Mouse (Mus musculus): ENCODE results near the gene Lrrc34.

Gene Lrrc34

DNA sequence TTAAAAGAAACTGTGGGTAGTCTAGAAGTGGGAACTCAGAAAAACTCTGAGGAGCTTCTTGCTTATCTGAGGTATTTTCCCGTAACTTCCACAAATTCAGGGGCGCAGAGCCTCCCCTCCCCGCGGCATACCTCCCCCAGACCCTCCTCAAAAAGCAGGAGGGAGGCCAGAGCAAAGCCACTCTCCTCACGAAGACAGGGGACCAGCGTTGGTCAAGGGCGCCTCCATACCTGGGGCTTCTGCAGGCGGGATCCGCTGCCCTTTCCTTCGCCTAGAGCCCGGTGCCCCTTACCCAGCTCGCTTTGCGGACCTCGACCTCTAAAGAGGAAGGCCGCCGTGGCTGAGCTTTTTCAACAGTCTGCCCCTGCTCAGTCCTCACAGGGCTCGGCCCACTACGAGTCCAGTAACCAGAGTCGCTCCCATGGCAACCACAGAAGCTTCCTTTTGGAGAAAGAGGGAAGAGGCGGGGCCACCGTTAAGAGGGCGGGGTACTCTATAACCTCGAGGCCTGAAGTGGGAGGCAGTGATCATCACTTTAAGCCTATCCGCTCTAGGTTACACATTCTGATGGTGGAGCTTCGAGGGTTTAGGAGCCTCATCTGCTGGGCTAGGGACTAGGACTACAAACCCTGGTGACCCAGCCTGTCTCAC lies at the start of gene Lrrc34:
Gene Lrrc34 (minus strand): TSS at position 430 of the 651 bp plus-strand sequence.
- peak; percentile 25 for DNase-seq

DNA sequence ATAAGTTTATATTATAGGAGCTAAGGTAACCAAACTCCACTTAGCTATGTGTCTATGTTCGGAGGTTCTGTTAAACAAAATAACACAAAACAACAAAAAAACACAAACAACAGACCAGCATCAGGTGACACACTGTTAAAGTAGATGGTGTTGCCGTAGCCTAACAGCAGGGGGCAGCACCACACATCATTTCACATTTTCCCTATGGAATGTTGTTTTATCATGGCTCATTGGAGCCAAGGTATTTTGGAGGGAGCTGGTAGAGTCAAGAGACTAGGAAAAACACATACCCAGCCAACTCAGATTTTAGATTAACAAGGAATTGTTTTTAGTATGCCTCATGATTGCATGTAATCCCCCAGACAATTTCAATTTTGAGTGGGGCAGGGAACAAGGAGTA lies 48.7 kb upstream of the Lrrc34 start:
- peak; percentile 5 for DNase-seq

DNA sequence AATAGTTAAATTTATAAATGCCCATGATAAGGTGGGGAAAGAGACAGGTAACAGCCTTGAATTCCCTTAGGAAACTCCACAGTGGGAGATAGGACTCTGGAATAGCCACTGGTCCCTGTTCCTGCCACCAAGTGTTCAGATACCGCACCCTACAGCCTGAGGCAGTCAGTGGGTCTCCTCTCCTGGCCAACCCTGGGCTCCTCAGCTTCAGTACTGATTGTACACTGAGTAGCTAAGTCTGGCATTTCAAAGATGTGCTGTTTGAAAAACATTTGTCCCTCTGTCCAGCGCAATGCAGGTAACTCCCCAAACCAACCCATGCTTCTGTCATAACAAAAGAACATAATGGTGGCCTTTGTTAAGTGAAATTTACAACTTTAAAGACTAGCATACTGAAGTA lies 48.0 kb upstream of the Lrrc34 start:
- DNase-seq, result no peak

DNA sequence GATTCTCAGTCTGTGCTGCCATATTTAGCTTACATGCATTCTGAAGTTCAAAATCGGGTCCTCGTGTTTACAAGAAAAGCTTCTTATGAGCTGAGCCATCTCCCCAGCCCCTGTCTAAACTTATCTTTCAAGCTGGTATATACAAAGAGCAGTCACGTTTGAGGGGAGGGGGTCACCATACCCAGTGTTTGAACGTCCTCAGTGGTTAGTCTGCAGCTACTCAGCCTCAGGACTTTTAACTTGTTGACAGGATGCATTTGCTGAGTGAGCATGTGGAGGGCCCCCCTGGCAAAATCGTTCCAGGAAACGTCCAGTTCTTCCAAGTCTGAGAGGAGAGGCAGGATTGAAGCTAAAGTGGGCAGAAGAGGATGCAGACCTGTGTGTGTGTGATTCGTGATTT lies 43.3 kb upstream of the Lrrc34 start:
- DNase-seq, result no peak

DNA sequence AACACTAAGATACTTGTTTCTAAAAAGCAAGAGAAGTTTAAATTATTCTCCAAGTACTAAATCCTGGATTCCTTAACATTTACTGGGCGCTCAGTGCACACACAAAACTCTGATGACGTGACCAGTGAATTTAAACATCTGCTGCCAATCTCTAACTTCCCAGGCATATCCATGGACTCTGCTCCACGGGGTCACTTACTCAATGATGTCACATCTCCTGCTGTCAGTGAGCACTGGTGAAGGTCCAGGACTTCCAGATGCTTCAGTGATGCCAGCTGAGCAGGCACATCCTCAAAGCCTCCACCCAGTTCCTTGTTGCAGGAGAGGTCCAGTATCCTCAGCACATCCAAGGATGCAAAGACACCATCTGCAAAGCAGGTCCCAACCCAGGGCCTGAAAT lies 39.5 kb upstream of the Lrrc34 start:
- no peak for DNase-seq

DNA sequence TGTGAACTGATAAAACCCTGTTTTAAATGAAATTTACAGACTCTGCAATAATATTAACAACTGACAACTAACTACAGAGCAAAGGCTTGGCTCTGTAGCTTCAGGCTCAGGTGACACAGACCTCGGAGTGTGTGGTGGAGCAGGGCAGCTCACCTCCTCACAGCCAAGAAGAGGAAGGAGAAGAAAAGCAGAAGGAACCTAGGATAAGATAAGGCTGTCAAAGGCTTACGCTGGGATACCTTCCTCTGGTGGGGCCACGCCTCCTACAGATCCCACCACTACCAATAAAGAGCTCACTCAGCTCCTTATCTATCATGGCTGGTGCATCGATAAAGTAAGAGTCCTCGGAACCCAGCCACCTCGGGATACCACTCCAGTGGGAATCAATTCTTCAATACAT lies 35.5 kb upstream of the Lrrc34 start:
- no peak for DNase-seq

DNA sequence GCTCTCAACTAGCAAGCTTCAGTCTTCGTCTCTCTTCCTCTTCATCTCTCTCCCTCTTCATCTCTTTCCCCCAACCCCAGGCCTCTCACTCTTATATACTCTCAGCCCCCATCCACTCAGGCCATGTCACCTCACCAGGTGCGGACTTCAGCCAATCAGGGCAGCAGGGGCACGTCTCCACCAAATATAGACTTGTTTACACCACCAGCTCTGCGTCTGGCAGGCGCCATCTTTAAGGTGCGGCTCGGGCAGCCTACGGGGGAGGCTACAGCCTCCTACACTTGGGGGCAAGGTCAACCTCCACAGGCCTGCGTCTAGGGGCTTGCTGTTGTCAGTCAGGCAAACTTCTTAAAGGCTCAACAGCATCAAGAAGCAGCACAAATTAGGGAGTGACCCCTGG lies 10.8 kb upstream of the Lrrc34 start:
- DNase-seq, result no peak

DNA sequence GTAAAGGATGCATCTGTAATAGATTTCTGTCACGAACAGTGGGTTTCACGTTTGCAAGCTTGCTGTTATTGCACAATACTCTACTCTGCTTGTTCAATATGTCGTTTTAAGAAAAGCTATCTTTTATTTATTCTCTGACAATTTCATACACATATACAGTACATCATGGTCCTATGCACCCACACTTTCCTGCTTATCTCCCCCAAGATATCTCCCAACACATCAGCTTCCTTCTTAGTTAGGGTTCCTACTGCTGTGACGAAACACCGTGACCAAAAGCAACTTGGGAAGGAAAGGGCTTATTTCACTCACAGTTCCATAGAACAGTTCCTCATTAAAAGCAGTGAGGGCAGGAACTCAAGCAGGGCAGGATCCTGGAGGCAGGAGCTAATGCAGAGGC lies 8.3 kb upstream of the Lrrc34 start:
- DNase-seq, result no peak

DNA sequence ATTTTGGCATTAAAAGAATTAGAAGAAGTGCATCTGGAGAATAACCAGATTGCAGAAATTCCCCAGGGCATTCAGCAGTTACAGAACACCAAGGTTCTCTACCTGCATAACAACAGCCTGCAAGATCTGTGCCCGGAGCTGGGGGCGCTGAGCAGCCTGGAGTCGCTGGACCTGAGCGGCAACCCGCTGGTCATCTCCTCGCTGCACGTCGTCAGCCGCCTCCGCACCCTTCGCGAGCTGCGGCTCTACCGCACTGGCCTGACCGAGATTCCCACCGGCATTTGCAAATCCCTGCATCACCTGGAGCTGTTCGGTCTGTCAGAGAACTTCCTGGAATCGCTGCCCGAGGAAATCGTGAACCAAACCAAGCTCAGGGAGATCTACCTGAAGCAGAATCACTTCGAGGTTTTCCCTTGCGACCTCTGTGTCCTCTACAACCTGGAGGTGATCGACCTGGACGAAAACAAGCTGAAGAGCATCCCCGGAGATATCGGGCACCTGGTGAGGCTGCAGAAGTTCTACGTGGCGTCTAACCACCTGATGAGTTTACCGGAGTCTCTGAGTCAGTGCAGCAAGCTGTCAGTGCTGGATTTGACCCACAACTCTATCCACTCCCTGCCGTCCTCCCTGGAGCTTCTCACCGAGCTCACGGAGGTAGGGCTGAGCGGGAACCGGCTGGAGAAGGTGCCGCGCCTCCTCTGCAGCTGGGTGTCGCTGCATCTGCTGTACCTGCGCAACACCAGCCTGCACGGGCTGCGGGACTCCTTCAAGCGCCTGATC lies 2.6 kb upstream of the Lrrc34 start:
- no peak for DNase-seq

DNA sequence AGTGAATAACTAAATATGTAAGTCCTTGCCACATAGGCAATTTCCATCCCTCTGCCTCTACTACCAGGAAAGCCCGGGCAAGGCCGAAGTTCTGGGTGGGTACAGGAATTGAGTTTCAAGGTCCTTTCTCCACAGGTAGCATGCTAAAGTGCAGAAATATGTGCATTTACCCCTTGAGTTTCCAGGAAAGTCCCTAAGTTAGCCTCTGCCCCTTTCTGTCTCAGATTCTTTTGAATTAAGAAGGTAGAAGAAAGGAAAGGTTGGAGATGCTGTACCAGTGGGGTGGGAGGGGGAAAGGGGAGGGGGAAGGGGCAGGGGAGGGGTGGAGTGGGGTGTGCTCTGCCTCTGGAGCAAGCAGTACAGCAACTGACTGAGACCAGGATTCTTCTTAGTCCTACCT lies 797 bp upstream of the Lrrc34 start:
- DNase-seq, result no peak

DNA sequence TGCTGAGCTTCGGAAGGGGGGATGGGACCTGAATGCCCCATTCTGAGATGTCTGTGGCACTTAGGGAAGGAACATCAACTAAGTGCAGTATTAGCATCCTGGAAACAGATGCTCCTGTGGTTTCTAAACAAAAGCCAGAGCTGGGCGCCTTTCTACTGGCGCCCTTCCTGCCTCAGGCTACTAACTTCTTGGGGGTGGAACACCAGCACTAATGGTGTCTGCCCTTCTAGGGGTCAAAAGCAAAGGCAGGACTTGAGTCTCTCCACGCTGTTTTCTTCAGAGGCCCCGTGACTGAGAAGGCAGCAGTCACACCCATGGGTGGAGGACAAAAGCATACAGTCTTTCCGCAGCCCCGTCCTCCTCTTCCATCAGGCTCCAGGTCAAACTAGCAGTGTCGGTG lies 908 bp downstream of the Lrrc34 start:
- no peak for DNase-seq

DNA sequence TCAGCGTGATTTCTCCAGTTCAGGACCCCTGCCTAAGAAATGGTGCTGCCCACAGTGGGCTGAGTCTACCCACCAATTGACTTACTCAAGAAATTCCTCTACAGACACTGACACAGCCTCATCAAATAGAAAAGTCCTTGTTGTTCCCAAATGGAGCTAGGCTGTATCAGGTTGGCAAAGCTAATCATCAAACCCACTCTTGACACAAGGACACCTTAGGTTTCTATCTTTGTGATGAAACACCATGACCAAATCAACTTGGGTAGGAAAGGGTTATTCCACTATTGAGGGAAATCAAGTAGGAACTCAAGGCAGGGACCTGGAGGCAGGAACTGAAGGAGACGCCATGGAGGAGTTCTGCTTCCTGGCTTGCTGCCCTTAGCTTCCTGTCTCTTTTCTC lies 3.5 kb downstream of the Lrrc34 start, which contains the start of gene Lrriq4:
Gene Lrriq4 (plus strand): TSS at position 301 of the 400 bp plus-strand sequence.
- DNase-seq, result no peak

DNA sequence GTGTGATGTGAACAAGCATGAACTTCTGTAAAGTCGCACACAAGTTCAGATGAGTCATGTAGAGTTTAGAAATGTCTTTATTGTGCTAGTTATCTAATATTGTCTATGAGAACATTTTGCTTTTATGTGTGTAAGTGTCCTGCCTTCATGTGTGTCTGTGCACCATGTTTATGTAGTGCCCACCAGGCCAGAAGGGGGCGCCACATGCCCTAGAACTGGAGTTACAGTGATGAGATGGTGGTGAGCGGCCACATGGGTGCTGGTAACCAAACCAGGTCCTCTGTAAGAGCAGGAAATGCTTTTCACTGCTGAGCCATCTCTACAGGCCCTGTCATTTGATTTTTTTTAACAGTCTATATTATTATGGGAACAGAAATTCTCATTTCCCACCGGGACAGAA lies 12.0 kb downstream of the Lrrc34 start:
- no peak for DNase-seq

DNA sequence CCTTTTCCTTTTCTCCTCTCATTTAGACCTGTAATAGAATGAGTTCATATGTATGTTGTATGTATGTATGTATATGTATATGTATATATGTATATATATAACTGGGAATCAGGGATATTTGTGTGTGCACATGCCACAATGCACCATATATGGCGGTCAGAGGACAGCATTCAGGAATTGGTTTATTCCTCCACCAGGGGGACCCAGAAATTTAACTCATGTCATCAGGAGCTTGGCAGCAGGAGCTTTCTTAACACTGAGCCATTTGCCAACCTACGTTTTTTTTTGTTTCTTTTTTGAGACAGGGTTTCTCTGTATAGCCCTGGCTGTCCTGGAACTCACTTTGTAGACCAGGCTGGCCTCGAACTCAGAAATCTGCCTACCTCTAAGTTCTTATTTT lies 14.0 kb downstream of the Lrrc34 start:
- no peak for DNase-seq

DNA sequence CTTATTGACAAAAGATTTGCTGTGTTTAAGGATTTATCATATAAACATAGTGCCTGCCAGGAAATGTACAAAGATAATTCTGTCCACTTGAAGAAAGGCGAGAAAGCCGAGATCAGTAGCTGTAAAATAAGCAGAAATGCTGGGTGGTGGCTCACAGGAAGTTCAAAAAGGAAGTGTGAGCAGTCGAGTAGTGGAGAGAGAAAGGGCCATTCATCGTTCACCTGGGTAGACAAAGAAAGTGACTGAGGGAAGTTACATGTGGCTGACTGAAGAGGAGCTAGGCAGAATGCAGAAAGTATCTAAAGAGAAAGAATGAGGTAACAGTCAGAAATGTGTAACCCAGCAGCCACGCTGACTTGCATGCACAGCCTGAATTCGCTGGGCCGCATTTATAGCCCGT lies 27.5 kb downstream of the Lrrc34 start:
- no peak for DNase-seq

DNA sequence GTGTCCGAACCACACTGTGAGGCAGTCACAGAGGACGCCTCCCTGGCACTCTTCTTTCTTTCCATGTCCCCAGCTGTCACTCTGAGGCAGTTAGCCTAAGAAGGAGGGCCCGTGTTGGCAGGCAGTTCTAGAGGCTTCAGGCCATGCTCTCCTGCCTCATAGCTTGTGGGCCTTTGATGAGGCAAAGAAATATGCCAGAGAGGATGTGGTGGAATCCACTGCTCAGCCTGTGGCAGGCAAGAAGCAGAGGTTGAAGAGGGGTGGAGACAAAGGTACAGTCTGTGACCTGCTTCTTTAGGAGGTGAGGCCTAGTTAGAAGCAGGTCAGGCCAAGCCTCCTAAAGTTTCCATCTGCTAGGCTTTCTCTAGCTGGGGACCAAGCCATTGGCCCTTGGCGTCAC lies 36.7 kb downstream of the Lrrc34 start:
- DNase-seq, result no peak

DNA sequence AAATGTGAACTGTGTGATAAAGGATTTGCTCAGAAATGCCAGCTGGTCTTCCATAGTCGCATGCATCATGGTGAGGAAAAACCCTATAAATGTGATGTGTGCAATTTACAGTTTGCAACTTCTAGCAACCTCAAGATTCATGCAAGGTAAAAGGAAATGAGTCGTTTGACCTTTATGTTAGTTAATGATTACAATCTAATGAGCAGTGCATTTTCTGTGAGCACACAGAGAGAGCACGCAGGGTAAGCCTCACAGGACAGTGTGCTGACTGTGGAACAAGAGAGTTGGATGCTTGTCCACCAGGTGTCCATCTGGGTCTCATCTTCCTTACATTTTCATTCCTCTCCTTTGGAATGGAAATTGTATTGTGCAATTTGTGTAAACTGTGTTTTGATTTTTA lies 38.7 kb downstream of the Lrrc34 start:
- DNase-seq, result no peak

DNA sequence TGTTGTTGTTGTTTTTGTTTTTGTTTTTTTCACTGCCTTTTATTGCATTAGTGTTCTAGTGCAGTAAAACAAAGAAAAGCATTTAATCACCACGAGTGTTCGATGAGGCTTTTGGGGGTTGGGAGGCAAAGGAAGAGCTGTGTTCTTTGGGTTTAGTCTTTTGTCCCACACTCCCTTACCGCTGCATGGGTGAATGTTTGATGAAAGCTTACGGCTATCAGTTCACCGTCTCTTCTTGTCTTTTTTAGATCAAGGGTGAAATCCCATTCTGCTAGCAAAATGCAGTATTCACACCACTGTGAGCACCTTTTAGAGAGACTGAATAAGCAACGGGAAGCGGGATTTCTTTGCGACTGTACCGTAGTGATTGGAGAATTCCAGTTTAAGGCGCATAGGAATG lies 44.4 kb downstream of the Lrrc34 start:
- no peak for DNase-seq

DNA sequence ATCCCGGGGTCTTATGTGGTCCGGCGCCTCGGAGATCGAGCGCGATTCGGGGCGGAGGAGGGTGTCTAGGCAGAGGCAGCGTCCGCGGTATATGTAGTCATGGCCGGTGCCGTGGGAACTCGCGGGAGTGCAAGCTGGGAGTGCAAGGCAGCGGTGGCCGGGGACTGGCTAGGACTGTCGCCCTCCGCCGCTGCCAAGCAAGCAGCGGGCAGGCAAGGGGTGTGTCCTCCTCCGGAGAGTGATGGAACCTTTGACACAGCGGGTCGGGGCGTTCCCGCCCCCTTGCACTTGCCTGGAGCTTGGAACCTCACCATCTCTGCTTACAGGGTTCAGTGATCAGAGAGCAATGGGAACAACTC lies 45.0 kb downstream of the Lrrc34 start:
- DNase-seq, result no peak

DNA sequence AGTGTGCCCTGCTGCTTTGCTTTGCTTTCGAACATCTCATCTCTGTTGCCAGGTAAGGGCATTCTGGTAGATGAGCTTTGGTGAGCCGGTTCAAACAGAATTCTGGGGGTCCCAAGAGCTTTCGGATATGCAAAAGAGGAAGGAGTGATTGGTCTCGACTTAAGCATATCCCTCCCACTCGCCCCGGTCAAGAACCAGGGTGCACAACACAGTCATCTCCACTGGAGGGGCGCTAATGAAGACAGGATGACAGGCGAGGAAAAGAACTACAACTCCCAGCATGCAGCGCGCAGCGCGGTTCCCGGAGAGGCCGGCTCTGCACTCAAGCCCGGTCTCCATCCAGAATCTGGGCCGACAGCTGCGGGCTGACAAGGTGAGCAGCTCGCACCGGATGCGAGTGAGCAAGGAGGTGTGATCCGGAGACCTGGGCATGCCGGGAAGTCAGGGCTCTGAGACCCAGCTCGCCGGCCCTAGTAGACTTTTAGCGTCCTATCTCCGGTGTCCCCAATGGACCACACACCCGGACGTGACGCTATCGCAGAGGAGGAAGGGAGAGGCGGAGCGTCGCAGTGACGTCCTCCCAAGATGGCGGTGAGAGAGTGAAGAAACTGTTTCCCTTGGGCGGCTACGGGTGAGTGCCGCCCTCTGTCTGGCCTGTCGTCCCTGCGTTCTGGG lies 45.5 kb downstream of the Lrrc34 start, which contains the start of gene Mynn:
Gene Mynn (plus strand): TSS at position 1 of the 675 bp plus-strand sequence.
- DNase-seq, result peak; percentile 96

DNA sequence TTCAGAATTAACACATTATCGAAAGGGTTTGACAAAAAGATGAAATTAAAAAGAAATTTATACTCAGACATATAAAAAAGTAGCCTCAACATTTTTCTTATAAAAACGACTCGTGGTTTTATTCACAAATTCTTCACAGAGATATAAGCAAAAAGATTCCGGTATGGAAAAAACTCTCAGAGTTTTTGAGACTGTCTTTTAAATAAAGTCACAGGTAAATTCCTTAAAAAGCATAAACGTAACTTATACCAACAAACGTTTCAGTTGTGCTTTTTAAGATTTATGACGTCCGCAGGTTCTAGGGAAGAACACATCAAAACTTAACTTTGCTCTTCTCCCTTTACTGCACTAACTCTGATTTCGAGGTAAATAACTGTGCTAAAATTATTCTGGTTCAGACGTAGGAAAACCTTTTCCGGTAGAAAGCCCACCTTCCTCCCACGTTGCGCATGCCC lies 46.0 kb downstream of the Lrrc34 start:
- DNase-seq, result no peak

DNA sequence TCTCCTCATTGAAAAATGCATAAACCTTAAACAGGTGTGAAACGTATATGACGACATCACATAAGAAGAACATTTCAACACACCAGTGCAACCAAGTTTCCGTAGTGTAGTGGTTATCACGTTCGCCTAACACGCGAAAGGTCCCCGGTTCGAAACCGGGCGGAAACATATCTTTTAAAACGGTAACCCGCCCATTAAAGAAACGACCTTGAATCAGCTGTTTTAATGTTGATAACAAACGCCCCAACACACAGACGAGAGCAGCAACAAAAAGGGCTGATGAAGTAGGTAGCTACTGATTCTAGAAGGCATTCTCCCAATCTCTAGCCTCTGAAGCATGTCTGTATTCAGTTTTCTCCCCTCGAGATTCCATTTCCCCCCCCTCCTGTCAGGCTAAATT lies 46.5 kb downstream of the Lrrc34 start:
- peak; percentile 86 for DNase-seq

DNA sequence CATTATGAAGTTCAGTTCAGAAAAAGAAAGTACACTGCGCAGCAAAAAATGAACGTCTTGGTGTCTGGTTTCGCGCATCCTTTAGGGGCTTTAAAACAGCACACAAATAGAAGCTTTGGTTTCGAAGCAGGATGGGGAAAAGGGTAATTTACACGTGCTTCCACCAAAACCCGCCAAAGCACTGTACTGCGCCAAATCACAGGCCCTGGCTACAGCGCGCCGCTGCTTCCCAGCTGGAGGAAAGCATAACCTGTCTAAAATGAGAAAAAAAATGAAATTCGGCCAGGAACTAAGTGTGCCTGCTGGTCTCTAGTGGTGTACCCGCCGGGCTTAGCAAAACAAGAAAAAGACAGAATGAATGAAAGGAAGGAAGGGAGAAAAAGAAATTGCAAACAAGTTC lies 47.0 kb downstream of the Lrrc34 start:
- peak; percentile 33 for DNase-seq

Measured in layer of hippocampus, adult 9-11 months (tissue).